Mouse (Mus musculus) left cerebral cortex, adult 8-10 months (tissue): Measurements from ENCODE around the gene Pan2. TPM values are rescaled to one million over a fixed set of nuclear protein-coding genes. Genes with fewer than 3 reads are reported as not detected.

Experiments
- total RNA-seq, 4 experiments: library from RNA; stranded (reverse); gene quantifications; 2 replicates each; pipeline ENCODE4 v1.2.4; 2022

Pan2 gene
- total RNA-seq, 4 experiments from 2014 or later = 14.5 to 15.5 (median 15.3) TPM

Other genes starting within 250 kb of the Pan2 start
- 100 to 1,000 TPM; 118 to 126 (median 124) TPM for gene Ptges3, start 244.4 kb upstream of the Pan2 start, total RNA-seq
- 1,000 to 10,000 TPM; 1,625 to 1,859 (median 1,782) TPM for gene Atp5b, start 220.1 kb upstream of the Pan2 start, total RNA-seq
- gene Baz2a, start 211.8 kb upstream of the Pan2 start, total RNA-seq = 10 to 100 TPM; 36.4 to 39.1 (median 38.4) TPM
- gene Rbms2, start 123.0 kb upstream of the Pan2 start, total RNA-seq = 10 to 100 TPM; 14.3 to 18.7 (median 17.1) TPM
- gene Gls2, start 108.9 kb upstream of the Pan2 start, total RNA-seq = 10 to 100 TPM; 32.6 to 36.0 (median 34.0) TPM
- 1 to 10 TPM; 8.4 to 9.4 (median 9.2) TPM for gene Spryd4, start 91.5 kb upstream of the Pan2 start, total RNA-seq
- gene Mip, start 77.5 kb upstream of the Pan2 start, total RNA-seq = not detected
- 1 to 10 TPM; 6.4 to 9.9 (median 7.8) TPM for gene Timeless, start 71.3 kb upstream of the Pan2 start, total RNA-seq
- not detected for gene Apon, start 49.2 kb upstream of the Pan2 start, total RNA-seq
- under 1 TPM in 1 of 4 experiments, not detected in 3; 0.30 TPM for gene Apof, start 34.7 kb upstream of the Pan2 start, total RNA-seq
- 10 to 100 TPM; 26.8 to 38.6 (median 28.2) TPM for gene Stat2, start 32.8 kb upstream of the Pan2 start, total RNA-seq
- under 1 TPM in 1 of 4 experiments, not detected in 3; 0.36 TPM for gene Il23a, start 4.6 kb upstream of the Pan2 start, total RNA-seq
- gene Cnpy2, start 19.1 kb downstream of the Pan2 start, total RNA-seq = 10 to 100 TPM; 66.6 to 76.7 (median 67.6) TPM
- 100 to 1,000 TPM; 221 to 239 (median 230) TPM for gene Cs, start 34.4 kb downstream of the Pan2 start, total RNA-seq
- gene Coq10a, start 65.7 kb downstream of the Pan2 start, total RNA-seq = 10 to 100 TPM; 59.3 to 62.4 (median 61.5) TPM
- 10 to 100 TPM; 41.2 to 49.0 (median 44.8) TPM for gene Ankrd52, start 73.8 kb downstream of the Pan2 start, total RNA-seq
- under 1 TPM in 3 of 4 experiments, not detected in 1; 0.27 to 0.61 (median 0.59) TPM for gene Slc39a5, start 97.9 kb downstream of the Pan2 start, total RNA-seq
- 10 to 100 TPM; 90.1 to 97.4 (median 94.1) TPM for gene Nabp2, start 108.2 kb downstream of the Pan2 start, total RNA-seq
- 10 to 100 TPM; 72.2 to 79.3 (median 73.4) TPM for gene Rnf41, start 108.3 kb downstream of the Pan2 start, total RNA-seq
- 100 to 1,000 TPM; 262 to 275 (median 268) TPM for gene Smarcc2, start 155.9 kb downstream of the Pan2 start, total RNA-seq
- gene Myl6, start 190.8 kb downstream of the Pan2 start, total RNA-seq = 100 to 1,000 TPM; 555 to 620 (median 586) TPM
- 10 to 100 TPM; 29.9 to 33.3 (median 32.4) TPM for gene Myl6b, start 195.3 kb downstream of the Pan2 start, total RNA-seq
- 10 to 100 TPM; 11.9 to 13.7 (median 12.8) TPM for gene Esyt1, start 222.5 kb downstream of the Pan2 start, total RNA-seq
- 10 to 100 TPM; 11.7 to 16.1 (median 14.8) TPM for gene Zc3h10, start 244.4 kb downstream of the Pan2 start, total RNA-seq
- gene Rpl41, start 246.0 kb downstream of the Pan2 start, total RNA-seq = 1,000 to 10,000 TPM; 1,345 to 1,743 (median 1,563) TPM